Mouse (Mus musculus): Measurements from ENCODE around the gene Arid1a.

- TF ChIP-seq POLR2A (IDR thresholded peaks at IDR 0.05; ENCODE audit: extremely low read depth, insufficient read depth, low read length) (no peak), CTCF (IDR thresholded peaks at IDR 0.05; ENCODE audit: extremely low read depth, insufficient read depth, low read length) (no peak)
Observed at GRCm38 (mm10) chr4:133651986-133652385, 104.6 kb downstream of the Arid1a start.

Measured in cortical plate, adult 2 months (tissue).